Mouse (Mus musculus) liver, embryonic 11.5 days (tissue): ENCODE measurements around the gene Tchp. TPM values are rescaled to one million over a fixed set of nuclear protein-coding genes. Genes with fewer than 3 reads are reported as not detected.

Source experiments
- ATAC-seq: fragments of 200-750 bp; cut with Nextera tagmentation; replicated peaks from 2 replicates; pipeline ENCODE4 v1.8.0; 2017; ENCODE audit warnings: moderate number of reproducible peaks, mild to moderate bottlenecking, moderate TSS enrichment, moderate library complexity; ENCODE audit not compliant: low FRiP score
- DNase-seq: peaks from one replicate; pipeline ENCODE4 v3.0.0-alpha.2; 2017; ENCODE audit warnings: low spot score
- H3K27ac ChIP-seq: fragments of 300-500 bp; sonication (generic); 2 replicates; pipeline ENCODE4 v1.5.1; 2014; ENCODE audit warnings: mild to moderate bottlenecking, low read depth, low read length, control low read depth
- H3K27me3 ChIP-seq: fragments of 300-500 bp; sonication (generic); replicated peaks from 2 replicates; pipeline ENCODE4 v1.6.1; 2014; ENCODE audit warnings: low read length, mixed read lengths; ENCODE audit not compliant: control insufficient read depth, insufficient read depth
- H3K36me3 ChIP-seq: fragments of 300-500 bp; sonication (generic); 2 replicates; pipeline ENCODE4 v1.6.1; 2014; ENCODE audit warnings: mild to moderate bottlenecking, low read length, moderate library complexity, mixed read lengths; ENCODE audit not compliant: control insufficient read depth, insufficient read depth
- H3K4me1 ChIP-seq: fragments of 300-500 bp; sonication (generic); replicated peaks from 2 replicates; pipeline ENCODE4 v1.6.1; 2014; ENCODE audit warnings: low read length, mixed read lengths; ENCODE audit not compliant: control insufficient read depth, insufficient read depth
- H3K4me2 ChIP-seq: fragments of 300-500 bp; sonication (generic); 2 replicates; pipeline ENCODE4 v1.6.1; 2014; ENCODE audit warnings: mild to moderate bottlenecking, control low read depth, moderate library complexity
- H3K4me3 ChIP-seq: fragments of 300-500 bp; sonication (generic); 2 replicates; pipeline ENCODE4 v1.5.1; 2014; ENCODE audit warnings: low read depth, low read length, control low read depth
- H3K9ac ChIP-seq: fragments of 300-500 bp; sonication (generic); 2 replicates; pipeline ENCODE4 v1.6.1; 2014; ENCODE audit warnings: low read depth, low read length, control low read depth
- H3K9me3 ChIP-seq: fragments of 300-500 bp; sonication (generic); 2 replicates; pipeline ENCODE4 v1.6.1; 2016; ENCODE audit warnings: low read length, inconsistent platforms, mixed read lengths; ENCODE audit not compliant: control insufficient read depth
- WGBS: fragments of 180-500 bp; shearing (Covaris S2); extraction: QIAGEN DNeasy Blood & Tissue Kit; methylation state at CpG from one replicate; pipeline ENCODE4 v1.1.7; 2014; 5-methylcytosine and 5-hydroxymethylcytosine counted together
- polyA plus RNA-seq: library from polyadenylated mRNA; unstranded; fragments of >200 nt; fragmentation: Nextera tagmentation; extraction: Ambion mirVana; gene quantifications from 2 replicates; pipeline ENCODE4 v1.2.1, GENCODE M21; 2014

Tchp gene
- polyA plus RNA-seq, 1 experiment from 2014 or later: 11.4 TPM

DNA sequence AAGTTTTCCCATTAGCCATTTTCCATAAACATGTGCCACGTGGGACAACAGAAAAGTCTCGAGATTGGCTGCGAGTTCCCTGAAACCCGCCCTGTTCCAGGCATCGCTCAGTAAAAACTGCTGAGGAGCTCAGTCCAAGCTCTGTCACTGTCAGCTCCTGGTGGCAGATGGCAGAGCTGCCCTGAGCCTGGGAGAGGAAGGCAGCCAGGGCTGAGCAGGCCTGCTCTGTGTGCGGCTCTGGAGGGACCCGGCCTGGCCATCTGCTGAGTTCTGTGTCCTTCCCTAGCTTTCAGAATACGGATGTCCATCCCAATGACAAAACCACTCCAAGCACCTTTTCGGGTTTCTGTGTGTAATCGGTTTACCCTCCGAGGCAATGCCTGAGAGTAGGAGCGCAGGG is 45.8 kb downstream of the Tchp start:
- Histone ChIP-seq H3K4me1 (no peaks in the 10 kb centered on the region), H3K9ac (no peak overlapping the region), H3K4me3 (no peak overlapping the region), H3K9me3 (no peaks in the 10 kb centered on the region), H3K36me3 (peaks cover 27% of the 10 kb centered on the region), H3K27ac (no peak overlapping the region), H3K4me2 (no peak overlapping the region), H3K27me3 (no peaks in the 10 kb centered on the region)
- ATAC-seq: no peak
- DNase-seq: no peak
- WGBS: 93% methylated on average over 12 of the region's 12 CpGs

DNA sequence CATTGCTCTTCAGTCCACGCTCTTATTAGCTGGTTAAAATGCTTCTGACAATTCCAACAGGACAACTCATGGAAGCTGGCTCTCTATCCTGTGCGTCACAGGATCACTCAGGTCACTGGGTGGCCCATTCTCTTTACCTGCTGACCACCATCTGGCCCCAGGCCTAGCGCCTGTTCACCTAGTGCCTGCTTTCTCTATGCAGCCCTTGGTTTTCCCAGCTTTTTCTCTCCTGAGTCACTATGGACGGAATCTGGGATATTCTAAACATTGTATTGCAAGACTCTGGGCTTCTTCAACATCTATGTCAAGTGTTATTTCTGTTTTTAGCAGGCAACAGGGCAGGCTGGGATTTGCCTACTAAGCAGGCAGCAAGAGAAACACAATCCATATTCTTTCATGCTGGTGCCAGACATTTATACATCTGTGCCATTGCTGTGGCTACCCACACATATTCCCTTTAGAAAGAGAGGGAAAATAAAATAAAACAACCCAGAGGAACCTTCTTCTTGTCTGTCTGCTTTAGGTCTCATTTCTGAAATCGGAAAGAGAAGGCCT is 52.1 kb downstream of the Tchp start:
- Histone ChIP-seq H3K27me3 (no peaks in the 10 kb centered on the region), H3K36me3 (peaks cover 32% of the 10 kb centered on the region), H3K4me2 (no peak overlapping the region), H3K9me3 (no peaks in the 10 kb centered on the region), H3K27ac (no peak overlapping the region), H3K4me3 (no peak overlapping the region), H3K4me1 (no peaks in the 10 kb centered on the region), H3K9ac (no peak overlapping the region)
- WGBS: 93% methylated on average over 5 of the region's 5 CpGs
- DNase-seq (no peak), ATAC-seq (no peak)

DNA sequence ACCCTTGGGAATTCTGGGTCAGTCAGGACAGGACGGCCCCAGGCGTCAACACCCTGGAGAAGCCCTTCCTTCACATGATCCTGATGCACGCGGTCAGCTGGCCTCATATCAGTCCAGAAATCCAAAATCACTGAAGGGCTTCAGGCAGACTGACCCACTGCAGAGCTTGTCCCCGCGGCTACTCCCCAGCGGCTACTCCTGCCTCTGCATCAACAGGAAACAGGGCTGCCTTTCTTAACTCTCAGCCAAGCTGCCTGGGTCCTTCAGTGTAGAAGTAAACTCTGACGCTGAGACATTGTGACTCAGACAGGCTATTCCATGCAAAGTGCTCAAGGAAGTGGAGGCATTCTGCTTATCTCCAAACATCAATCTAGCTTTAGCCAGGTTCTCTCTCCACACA is 54.4 kb downstream of the Tchp start:
- 82% methylated on average over 8 of the region's 8 CpGs for WGBS
- Histone ChIP-seq H3K36me3 (peaks cover 32% of the 10 kb centered on the region), H3K4me1 (no peaks in the 10 kb centered on the region), H3K27ac (no peak overlapping the region), H3K27me3 (no peaks in the 10 kb centered on the region), H3K4me2 (no peak overlapping the region), H3K9me3 (no peaks in the 10 kb centered on the region), H3K4me3 (no peak overlapping the region), H3K9ac (no peak overlapping the region)
- DNase-seq (no peak), ATAC-seq (no peak)

DNA sequence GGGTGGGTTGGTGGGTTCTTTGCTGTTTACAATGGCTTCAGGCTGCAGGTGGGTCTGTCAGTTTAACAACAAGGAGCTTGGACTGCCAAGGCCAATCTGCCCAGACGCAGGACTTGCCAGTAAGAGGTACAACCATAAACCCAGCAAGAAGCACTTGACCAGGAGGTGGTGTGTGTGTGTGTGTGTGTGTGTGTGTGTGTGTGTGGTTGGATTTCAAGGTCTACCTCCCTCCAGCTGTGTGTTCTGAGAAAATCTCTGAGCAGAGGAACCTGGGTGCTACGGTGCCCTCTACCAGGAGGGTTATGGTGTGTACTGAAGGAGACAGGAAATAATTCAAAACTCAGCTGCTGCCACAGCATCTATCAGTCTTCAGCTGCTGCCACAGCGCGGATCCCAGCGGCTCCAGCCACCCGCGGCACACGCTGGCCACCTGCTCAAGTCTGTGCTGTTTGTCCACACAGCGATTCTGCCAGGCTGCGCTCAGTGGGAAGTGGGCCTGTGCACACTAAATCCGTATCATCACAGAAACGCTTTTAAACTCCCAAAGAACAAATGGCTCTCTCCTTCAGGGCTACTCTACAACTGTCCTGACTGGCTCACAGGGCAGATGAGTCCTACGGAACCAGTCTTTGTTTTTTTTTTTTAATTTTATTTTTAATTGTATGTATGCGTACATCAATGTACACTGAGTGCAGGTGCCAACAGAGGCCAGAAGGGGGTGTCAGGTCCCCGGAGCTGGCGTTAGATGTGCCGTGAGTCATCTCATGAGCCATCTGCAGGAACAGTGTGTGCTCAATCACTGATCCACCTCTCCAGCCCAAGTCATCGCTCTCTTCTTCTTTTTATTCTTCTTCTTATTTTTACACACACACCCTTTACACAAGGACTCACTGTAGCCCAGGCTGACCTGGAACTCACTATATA is 57.5 kb downstream of the Tchp start:
- no peak for ATAC-seq
- DNase-seq: no peak
- H3K27me3 ChIP-seq: no peaks in the 10 kb centered on the region
- H3K4me2 ChIP-seq: no peak overlapping the region
- no peak overlapping the region for H3K4me3 ChIP-seq
- H3K9ac ChIP-seq: no peak overlapping the region
- peaks cover 29% of the 10 kb centered on the region for H3K36me3 ChIP-seq
- no peak overlapping the region for H3K27ac ChIP-seq
- no peaks in the 10 kb centered on the region for H3K4me1 ChIP-seq
- 90% methylated on average over 18 of the region's 18 CpGs for WGBS
- H3K9me3 ChIP-seq: no peaks in the 10 kb centered on the region

DNA sequence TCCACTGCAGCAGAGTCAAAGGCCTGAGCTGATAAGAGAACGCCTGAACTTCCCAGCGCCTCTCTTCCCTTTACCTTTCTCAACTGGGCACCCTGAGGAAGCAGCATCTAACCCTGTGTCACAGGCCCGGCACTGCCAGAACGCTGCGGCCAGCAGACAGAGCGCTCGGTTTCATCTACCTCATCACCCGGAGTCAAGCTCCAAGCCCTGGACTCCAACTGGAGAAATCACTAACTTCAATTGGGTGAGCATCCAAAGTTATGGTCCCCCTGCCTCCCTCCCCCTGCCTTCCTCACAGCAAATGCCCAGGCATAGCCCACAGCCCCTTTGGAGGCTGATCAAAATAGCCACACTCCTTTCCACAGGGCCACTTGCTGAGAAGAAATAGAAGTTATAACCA is 59.1 kb downstream of the Tchp start:
- Histone ChIP-seq H3K4me1 (peaks cover 1% of the 10 kb centered on the region; the same call in 1 of the 2 replicates), H3K36me3 (peaks cover 27% of the 10 kb centered on the region), H3K27ac (no peak overlapping the region), H3K9ac (no peak overlapping the region), H3K27me3 (no peaks in the 10 kb centered on the region), H3K9me3 (no peaks in the 10 kb centered on the region), H3K4me3 (no peak overlapping the region), H3K4me2 (no peak overlapping the region)
- WGBS: 73% methylated on average over 8 of the region's 8 CpGs
- no peak for ATAC-seq
- no peak for DNase-seq

DNA sequence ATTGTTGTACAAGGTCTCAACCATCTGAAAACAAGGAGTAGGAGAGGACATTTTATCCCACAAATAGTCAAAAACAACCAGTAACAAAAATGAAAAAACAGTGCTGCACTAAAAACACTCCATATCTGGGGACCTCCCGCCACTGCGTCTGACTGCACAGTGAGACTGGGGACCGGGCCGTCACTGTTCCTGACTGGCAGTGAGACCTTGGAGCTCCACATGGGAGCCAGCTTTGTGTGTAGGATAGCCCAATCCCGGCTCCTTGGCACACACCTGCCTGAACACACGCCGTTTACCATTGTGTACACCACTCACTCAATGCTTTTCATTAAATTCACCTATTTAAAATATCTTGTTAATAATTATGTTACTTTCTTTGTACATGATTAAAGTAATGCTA is 59.6 kb downstream of the Tchp start:
- Histone ChIP-seq H3K4me1 (peaks cover 5% of the 10 kb centered on the region; the same call in 1 of the 2 replicates), H3K9me3 (no peaks in the 10 kb centered on the region), H3K27ac (no peak overlapping the region), H3K27me3 (no peaks in the 10 kb centered on the region), H3K4me2 (no peak overlapping the region), H3K9ac (no peak overlapping the region), H3K4me3 (no peak overlapping the region), H3K36me3 (peaks cover 22% of the 10 kb centered on the region; the same call in 1 of the 2 replicates)
- 89% methylated on average over 7 of the region's 7 CpGs for WGBS
- DNase-seq (no peak), ATAC-seq (no peak)

DNA sequence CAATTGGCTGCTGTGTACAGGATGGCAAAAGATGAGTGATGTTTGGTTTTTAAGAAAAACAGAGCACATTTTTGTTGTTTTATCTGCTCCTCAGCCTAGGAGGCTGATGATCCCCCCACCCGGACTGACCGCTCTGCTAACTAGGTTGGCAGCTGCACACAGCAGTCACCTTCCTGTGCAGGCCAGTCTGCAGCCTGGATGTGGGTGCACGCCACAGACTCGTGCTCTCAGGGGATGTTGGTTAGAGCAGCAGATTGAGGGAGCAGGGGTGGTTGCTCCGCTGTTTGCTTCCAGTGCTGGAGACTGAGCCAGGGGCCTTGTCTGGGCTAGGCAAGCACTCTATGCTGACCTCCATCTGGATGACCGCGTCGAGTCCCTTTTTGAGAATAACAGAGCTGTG is 62.2 kb downstream of the Tchp start:
- Histone ChIP-seq H3K4me1 (peaks cover 8% of the 10 kb centered on the region; the same call in 1 of the 2 replicates), H3K4me3 (no peak overlapping the region)

DNA sequence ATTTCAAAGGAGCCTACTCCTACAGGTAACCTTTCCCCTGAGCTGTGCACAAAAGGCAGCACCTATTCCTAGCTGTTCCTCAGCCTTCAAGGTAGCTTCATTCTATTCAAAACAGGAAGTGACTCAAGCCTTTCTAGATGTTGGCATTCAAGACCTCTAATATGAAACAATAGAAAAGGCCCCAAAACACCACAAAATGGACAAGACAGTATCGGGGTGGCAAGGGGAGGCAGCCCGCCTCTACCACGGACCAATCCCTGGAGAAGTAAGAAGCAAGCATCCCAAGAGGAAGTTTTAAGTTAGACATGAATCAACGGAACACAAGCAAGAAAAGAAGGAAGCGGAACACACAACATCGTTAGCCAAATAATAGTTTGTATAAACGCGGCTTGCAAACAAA is 64.2 kb downstream of the Tchp start:
- DNase-seq (no peak), ATAC-seq (no peak)
- Histone ChIP-seq H3K4me1 (peaks cover 22% of the 10 kb centered on the region), H3K27ac (no peak overlapping the region), H3K27me3 (no peaks in the 10 kb centered on the region), H3K36me3 (peaks cover 2% of the 10 kb centered on the region; the same call in 1 of the 2 replicates), H3K4me3 (peak overlapping the region; percentile 100), H3K4me2 (peak overlapping the region; percentile 90), H3K9me3 (no peaks in the 10 kb centered on the region), H3K9ac (no peak overlapping the region)
- 50% methylated on average over 8 of the region's 8 CpGs for WGBS

More for the DNA sequence above, 62.2 kb downstream of the Tchp start:
- DNase-seq: no peak
- ATAC-seq: no peak
- Histone ChIP-seq H3K27ac (no peak overlapping the region), H3K9ac (no peak overlapping the region), H3K4me2 (no peak overlapping the region), H3K9me3 (no peaks in the 10 kb centered on the region), H3K27me3 (no peaks in the 10 kb centered on the region), H3K36me3 (peaks cover 9% of the 10 kb centered on the region; the same call in 1 of the 2 replicates)
- 93% methylated on average over 8 of the region's 8 CpGs for whole genome bisulfite sequencing
